In genomic region chr5:53048599-53048998, GRCm38 (mm10) we compare ENCODE assay signal across 11 mouse cellular contexts. TPM values are rescaled to one million over a fixed set of nuclear protein-coding genes. Genes with fewer than 3 reads are reported as not detected.
DNase-seq lines count a peak whose midpoint lies in the region; ATAC-seq and TF ChIP-seq lines count a peak whose summit lies in the region.
"Had no signal": no experiment of that assay in that cellular context is flagged by ENCODE, and none has a peak within 500 bp of the region (broad histone marks: within the 10 kb centered on the region; RNA-seq: fewer than 3 reads in every experiment).

No protein-coding gene starts in this region.

- no peak for ATAC-seq in heart, embryonic 11.5 days (replicated peaks; ENCODE audit: insufficient number of reproducible peaks, low FRiP score, low TSS enrichment)
- no peak for ATAC-seq in hindbrain, embryonic 13.5 days (ENCODE audit: low FRiP score)
- ATAC-seq in liver, postnatal 0 days: peak; percentile 9

- H3K27ac ChIP-seq in heart, embryonic 11.5 days (ENCODE audit: low read depth, low read length): no peak overlapping the region
- no peak overlapping the region for H3K27ac ChIP-seq in heart, adult 2 months
- H3K27ac ChIP-seq in ES-Bruce4 (ENCODE audit: insufficient read depth, low read length): no peak overlapping the region
- H3K27ac ChIP-seq in hindbrain, embryonic 13.5 days: no peak overlapping the region
- H3K27ac ChIP-seq in liver, postnatal 0 days (ENCODE audit: low read depth): no peak overlapping the region
- H3K27ac ChIP-seq: macrophage had no signal

- no peak for DNase-seq in heart, adult 2 months
- no peak for DNase-seq in liver, postnatal 0 days
- no peak for DNase-seq in cerebellum, adult 11 months
- DNase-seq in right cerebral cortex, postnatal 36 days (ENCODE audit: low spot score in 2 of 2): no peak
- no peak for DNase-seq in ovary, postnatal 14 days (ENCODE audit: low spot score)
- DNase-seq: spleen, adult 18-20 months had no signal

- H3K79me2 ChIP-seq in heart, adult 2 months (replicated peaks; ENCODE audit: control insufficient read depth, insufficient read depth, low read length): no peaks in the 10 kb centered on the region

- no peak for TF ChIP-seq EP300 in heart, adult 2 months (IDR thresholded peaks at IDR 0.05; ENCODE audit: insufficient read depth, low read depth, low read length)
- no peak for TF ChIP-seq EP300 in ES-Bruce4 (IDR thresholded peaks at IDR 0.05; ENCODE audit: insufficient read depth, low read depth, low read length)
- no peak for TF ChIP-seq EP300 in liver, postnatal 0 days (IDR thresholded peaks at IDR 0.05; ENCODE audit: low read depth)

- H3K9ac ChIP-seq in heart, embryonic 11.5 days (ENCODE audit: low read depth, low read length): peak overlapping the region; percentile 50; the same call in 1 of the 2 replicates
- H3K9ac ChIP-seq in heart, adult 2 months (ENCODE audit: low read depth, low read length): no peak overlapping the region
- no peak overlapping the region for H3K9ac ChIP-seq in ES-Bruce4 (ENCODE audit: low read depth, poor library complexity, severe bottlenecking)
- peak overlapping the region; percentile 66 for H3K9ac ChIP-seq in hindbrain, embryonic 13.5 days
- no peak overlapping the region; the same call in 1 of the 2 replicates for H3K9ac ChIP-seq in liver, postnatal 0 days (replicated peaks)

- no peaks in the 10 kb centered on the region for H3K36me3 ChIP-seq in heart, embryonic 11.5 days (ENCODE audit: control insufficient read depth, insufficient read depth, low read length)
- H3K36me3 ChIP-seq in heart, adult 2 months (ENCODE audit: control insufficient read depth, insufficient read depth, low read length): no peaks in the 10 kb centered on the region
- no peaks in the 10 kb centered on the region for H3K36me3 ChIP-seq in ES-Bruce4 (ENCODE audit: control insufficient read depth, insufficient read depth, low read length, poor library complexity, severe bottlenecking)
- H3K36me3 ChIP-seq in hindbrain, embryonic 13.5 days: no peaks in the 10 kb centered on the region
- no peaks in the 10 kb centered on the region for H3K36me3 ChIP-seq in liver, postnatal 0 days (replicated peaks; ENCODE audit: insufficient read depth, low read length)

- H3K4me3 ChIP-seq in heart, embryonic 11.5 days (ENCODE audit: low read depth, low read length): peak overlapping the region; percentile 43
- no peak overlapping the region for H3K4me3 ChIP-seq in heart, adult 2 months
- peak overlapping the region; percentile 31 for H3K4me3 ChIP-seq in ES-Bruce4 (ENCODE audit: low read depth, low read length)
- peak overlapping the region; percentile 41 for H3K4me3 ChIP-seq in hindbrain, embryonic 13.5 days
- peak overlapping the region; percentile 24; the same call in 1 of the 2 replicates for H3K4me3 ChIP-seq in liver, postnatal 0 days (ENCODE audit: low read depth, low read length)

- 0 out of 2 replicates have a peak, but pooled peaks cover 7% of the 10 kb centered on the region for H3K4me1 ChIP-seq in heart, embryonic 11.5 days (ENCODE audit: control insufficient read depth, insufficient read depth, low read length)
- no peaks in the 10 kb centered on the region for H3K4me1 ChIP-seq in heart, adult 2 months (ENCODE audit: control insufficient read depth, insufficient read depth, low read length)
- no peaks in the 10 kb centered on the region for H3K4me1 ChIP-seq in ES-Bruce4 (ENCODE audit: control insufficient read depth, insufficient read depth, low read length)
- H3K4me1 ChIP-seq in hindbrain, embryonic 13.5 days (replicated peaks): peaks cover 10% of the 10 kb centered on the region
- H3K4me1 ChIP-seq in liver, postnatal 0 days (ENCODE audit: insufficient read depth): peaks cover 8% of the 10 kb centered on the region; the same call in 1 of the 2 replicates

- TF ChIP-seq POLR2A in heart, adult 2 months (IDR thresholded peaks at IDR 0.05; ENCODE audit: insufficient read depth, low read depth, low read length): no peak
- TF ChIP-seq POLR2A in ES-Bruce4 (IDR thresholded peaks at IDR 0.05; ENCODE audit: insufficient read depth, low read length): no peak

- intact Hi-C loops in heart, adult 2 months (cut with DNase I): no loop called here

- H3K9me3 ChIP-seq in heart, embryonic 11.5 days (replicated peaks; ENCODE audit: control insufficient read depth, low read length): no peaks in the 10 kb centered on the region
- peaks cover 4% of the 10 kb centered on the region; the same call in 1 of the 2 replicates for H3K9me3 ChIP-seq in ES-Bruce4 (replicated peaks; ENCODE audit: control insufficient read depth, insufficient read depth, low read length, poor library complexity, severe bottlenecking)
- no peaks in the 10 kb centered on the region for H3K9me3 ChIP-seq in hindbrain, embryonic 13.5 days
- H3K9me3 ChIP-seq in liver, postnatal 0 days (ENCODE audit: low read length): no peaks in the 10 kb centered on the region

- no peak for TF ChIP-seq CTCF in heart, adult 2 months (IDR thresholded peaks at IDR 0.05)
- TF ChIP-seq CTCF in ES-Bruce4 (IDR thresholded peaks at IDR 0.05; ENCODE audit: low read depth, low read length): no peak
- TF ChIP-seq CTCF in liver, postnatal 0 days (IDR thresholded peaks at IDR 0.05; ENCODE audit: low read depth): no peak

- 39% methylated on average over 4 of the region's 4 CpGs for WGBS in heart, embryonic 11.5 days (ENCODE audit: insufficient replicate concordance)
- WGBS in heart, adult 2 months: 70% methylated on average over 4 of the region's 4 CpGs
- 43% methylated on average over 4 of the region's 4 CpGs for WGBS in hindbrain, embryonic 13.5 days
- 52% methylated on average over 4 of the region's 4 CpGs for WGBS in liver, postnatal 0 days (ENCODE audit: insufficient replicate concordance)

- peak overlapping the region; percentile 77 for H3K4me2 ChIP-seq in heart, embryonic 11.5 days
- peak overlapping the region; percentile 72 for H3K4me2 ChIP-seq in hindbrain, embryonic 13.5 days
- H3K4me2 ChIP-seq in liver, postnatal 0 days (ENCODE audit: low read depth, low read length): peak overlapping the region; percentile 64

- H3K27me3 ChIP-seq in heart, embryonic 11.5 days (ENCODE audit: control insufficient read depth, insufficient read depth, low read length): peaks cover 24% of the 10 kb centered on the region
- peaks cover 5% of the 10 kb centered on the region for H3K27me3 ChIP-seq in heart, adult 2 months (ENCODE audit: control insufficient read depth, insufficient read depth, low read length)
- H3K27me3 ChIP-seq in ES-Bruce4 (ENCODE audit: control insufficient read depth, insufficient read depth, low read length, poor library complexity, severe bottlenecking): no peaks in the 10 kb centered on the region
- H3K27me3 ChIP-seq in hindbrain, embryonic 13.5 days: peaks cover 39% of the 10 kb centered on the region
- H3K27me3 ChIP-seq in liver, postnatal 0 days (ENCODE audit: insufficient read depth, low read length): peaks cover 5% of the 10 kb centered on the region; the same call in 1 of the 2 replicates

RNA-seq across cellular contexts. Expression of gene Slc34a2, which starts 10.7 kb away (rescaled TPM):
- not detected in 2 replicates for polyA plus RNA-seq in heart, embryonic 11.5 days (2014; fragmentation: Nextera tagmentation; extraction: Ambion mirVana)
- total RNA-seq in heart, adult 2 months (2021): not detected
- polyA plus RNA-seq in heart, adult 2 months (2012; rRNA removed): 1.7 TPM in 1 of 2 replicates, not detected in the other
- polyA plus RNA-seq in ES-Bruce4 (2011; ENCODE audit: insufficient read depth, insufficient read length, low read depth, missing spikeins): 1.4 and 1.8 TPM in 2 replicates
- not detected in 2 replicates for polyA plus RNA-seq in hindbrain, embryonic 13.5 days (2015; fragmentation: Nextera tagmentation; extraction: Ambion mirVana)
- 0.35 and 0.54 TPM in 2 replicates for polyA plus RNA-seq in liver, postnatal 0 days (2015; fragmentation: Nextera tagmentation; extraction: Ambion mirVana)
- total RNA-seq: common myeloid progenitor, adult 5-6 weeks had no signal
- polyA plus RNA-seq: macrophage had no signal

Comparison
In these comparisons a context has a peak if more than half of its experiments do, and no peak if none do; other contexts are left out.
1. H3K9ac ChIP-seq: peak in heart, embryonic 11.5 days (single experiment) and hindbrain, embryonic 13.5 days (single experiment); none in heart, adult 2 months (single experiment), ES-Bruce4 (single experiment) and liver, postnatal 0 days (single experiment).
2. Peak in every context shown above with its lines, with median percentiles within 50 percentile points of each other: H3K4me2 ChIP-seq.